Mouse (Mus musculus): ENCODE data around the gene Dcst2. TPM values are rescaled to one million over a fixed set of nuclear protein-coding genes. Genes with fewer than 3 reads are reported as not detected.
A peak's percentile ranks its signal among the peaks of the same experiment; 100 is the strongest.

The Dcst2 gene
- polyA plus RNA-seq, 1 experiment: not detected

- Histone ChIP-seq H3K4me1 (ENCODE audit: control insufficient read depth, insufficient read depth, low read length) (no peaks in the 10 kb centered on the region), H3K27ac (ENCODE audit: insufficient read depth, low read length) (peak overlapping the region; percentile 95), H3K4me3 (ENCODE audit: insufficient read depth, low read length) (peak overlapping the region; percentile 79)
- TF ChIP-seq POLR2A (IDR thresholded peaks at IDR 0.05; ENCODE audit: low read depth, low read length): peak; percentile 71
- no peak for TF ChIP-seq CTCF (IDR thresholded peaks at IDR 0.05; ENCODE audit: borderline replicate concordance, insufficient read depth, low read length)
Observed at GRCm38 (mm10) chr3:89391663-89392511, 30.1 kb downstream of the Dcst2 start.

GRCm38 (mm10) chr3:89392871-89393311, 31.1 kb downstream of the Dcst2 start:
- Histone ChIP-seq H3K4me3 (ENCODE audit: insufficient read depth, low read length) (peak overlapping the region; percentile 79), H3K4me1 (ENCODE audit: control insufficient read depth, insufficient read depth, low read length) (no peaks in the 10 kb centered on the region), H3K27ac (ENCODE audit: insufficient read depth, low read length) (peak overlapping the region; percentile 80)
- TF ChIP-seq CTCF (IDR thresholded peaks at IDR 0.05; ENCODE audit: borderline replicate concordance, insufficient read depth, low read length) (no peak), POLR2A (IDR thresholded peaks at IDR 0.05; ENCODE audit: low read depth, low read length) (0 out of 2 replicates have a peak, but pooled peaks have one; percentile 31)

- H3K4me3 ChIP-seq (ENCODE audit: insufficient read depth, low read length): peak overlapping the region; percentile 65
- TF ChIP-seq CTCF (IDR thresholded peaks at IDR 0.05; ENCODE audit: borderline replicate concordance, insufficient read depth, low read length) (no peak), POLR2A (IDR thresholded peaks at IDR 0.05; ENCODE audit: low read depth, low read length) (no peak)
- H3K27ac ChIP-seq (ENCODE audit: insufficient read depth, low read length): peak overlapping the region; percentile 98
- H3K4me1 ChIP-seq (ENCODE audit: control insufficient read depth, insufficient read depth, low read length): no peaks in the 10 kb centered on the region
Observed at GRCm38 (mm10) chr3:89393605-89394004, 31.8 kb downstream of the Dcst2 start.

GRCm38 (mm10) chr3:89394006-89394893, 32.5 kb downstream of the Dcst2 start, which contains the start of gene Zbtb7b:
TSS of gene Zbtb7b (minus strand) at chr3:89394776.
- TF ChIP-seq POLR2A (IDR thresholded peaks at IDR 0.05; ENCODE audit: low read depth, low read length) (peak; percentile 73), CTCF (IDR thresholded peaks at IDR 0.05; ENCODE audit: borderline replicate concordance, insufficient read depth, low read length) (peak; percentile 1; the same call in 1 of the 2 replicates)
- Histone ChIP-seq H3K27ac (ENCODE audit: insufficient read depth, low read length) (peak within 1 kb of the TSS; percentile 98), H3K4me3 (ENCODE audit: insufficient read depth, low read length) (peak within 1 kb of the TSS; percentile 70), H3K4me1 (ENCODE audit: control insufficient read depth, insufficient read depth, low read length) (no peaks in the 10 kb centered on the region)

- Histone ChIP-seq H3K4me3 (ENCODE audit: insufficient read depth, low read length) (peak overlapping the region; percentile 70), H3K4me1 (ENCODE audit: control insufficient read depth, insufficient read depth, low read length) (no peaks in the 10 kb centered on the region; the same call in 1 of the 2 replicates), H3K27ac (ENCODE audit: insufficient read depth, low read length) (peak overlapping the region; percentile 98)
- TF ChIP-seq POLR2A (IDR thresholded peaks at IDR 0.05; ENCODE audit: low read depth, low read length) (peak; percentile 85), CTCF (IDR thresholded peaks at IDR 0.05; ENCODE audit: borderline replicate concordance, insufficient read depth, low read length) (no peak)
Observed at GRCm38 (mm10) chr3:89394894-89395256, 33.1 kb downstream of the Dcst2 start.

GRCm38 (mm10) chr3:89395419-89395805, 33.6 kb downstream of the Dcst2 start:
- peak overlapping the region; percentile 98 for H3K27ac ChIP-seq (ENCODE audit: insufficient read depth, low read length)
- TF ChIP-seq CTCF (IDR thresholded peaks at IDR 0.05; ENCODE audit: borderline replicate concordance, insufficient read depth, low read length): no peak
- no peak for TF ChIP-seq POLR2A (IDR thresholded peaks at IDR 0.05; ENCODE audit: low read depth, low read length)
- H3K4me1 ChIP-seq (ENCODE audit: control insufficient read depth, insufficient read depth, low read length): no peaks in the 10 kb centered on the region; the same call in 1 of the 2 replicates
- H3K4me3 ChIP-seq (ENCODE audit: insufficient read depth, low read length): peak overlapping the region; percentile 70

GRCm38 (mm10) chr3:89395806-89396653, 34.3 kb downstream of the Dcst2 start:
- TF ChIP-seq CTCF (IDR thresholded peaks at IDR 0.05; ENCODE audit: borderline replicate concordance, insufficient read depth, low read length): peak; percentile 71; the same call in 1 of the 2 replicates
- TF ChIP-seq POLR2A (IDR thresholded peaks at IDR 0.05; ENCODE audit: low read depth, low read length): no peak
- peak overlapping the region; percentile 98 for H3K27ac ChIP-seq (ENCODE audit: insufficient read depth, low read length)
- no peaks in the 10 kb centered on the region; the same call in 1 of the 2 replicates for H3K4me1 ChIP-seq (ENCODE audit: control insufficient read depth, insufficient read depth, low read length)
- H3K4me3 ChIP-seq (ENCODE audit: insufficient read depth, low read length): peak overlapping the region; percentile 70

- TF ChIP-seq CTCF (IDR thresholded peaks at IDR 0.05; ENCODE audit: borderline replicate concordance, insufficient read depth, low read length) (no peak), POLR2A (IDR thresholded peaks at IDR 0.05; ENCODE audit: low read depth, low read length) (no peak)
- peak overlapping the region; percentile 42 for H3K27ac ChIP-seq (ENCODE audit: insufficient read depth, low read length)
- no peaks in the 10 kb centered on the region; the same call in 1 of the 2 replicates for H3K4me1 ChIP-seq (ENCODE audit: control insufficient read depth, insufficient read depth, low read length)
- H3K4me3 ChIP-seq (ENCODE audit: insufficient read depth, low read length): 0 out of 2 replicates have a peak overlapping the region, but pooled peaks have one; percentile 1
Observed at GRCm38 (mm10) chr3:89396654-89397005, 34.9 kb downstream of the Dcst2 start.
